Mouse (Mus musculus) urinary bladder, postnatal 36 days (tissue): ENCODE results near the gene Spcs2.
"Not testable (repeated sequence)": the region's sequence is repeated elsewhere in the genome, so short reads cannot be mapped to it uniquely, and the experiment has no call there.

Experiments
- DNase-seq, 2 experiments: peaks; one replicate each; pipeline ENCODE4 v3.0.0; 2022; ENCODE audit warnings: low spot score in 2 of 2, mixed read lengths in 1 of 2

Gene Spcs2

DNA sequence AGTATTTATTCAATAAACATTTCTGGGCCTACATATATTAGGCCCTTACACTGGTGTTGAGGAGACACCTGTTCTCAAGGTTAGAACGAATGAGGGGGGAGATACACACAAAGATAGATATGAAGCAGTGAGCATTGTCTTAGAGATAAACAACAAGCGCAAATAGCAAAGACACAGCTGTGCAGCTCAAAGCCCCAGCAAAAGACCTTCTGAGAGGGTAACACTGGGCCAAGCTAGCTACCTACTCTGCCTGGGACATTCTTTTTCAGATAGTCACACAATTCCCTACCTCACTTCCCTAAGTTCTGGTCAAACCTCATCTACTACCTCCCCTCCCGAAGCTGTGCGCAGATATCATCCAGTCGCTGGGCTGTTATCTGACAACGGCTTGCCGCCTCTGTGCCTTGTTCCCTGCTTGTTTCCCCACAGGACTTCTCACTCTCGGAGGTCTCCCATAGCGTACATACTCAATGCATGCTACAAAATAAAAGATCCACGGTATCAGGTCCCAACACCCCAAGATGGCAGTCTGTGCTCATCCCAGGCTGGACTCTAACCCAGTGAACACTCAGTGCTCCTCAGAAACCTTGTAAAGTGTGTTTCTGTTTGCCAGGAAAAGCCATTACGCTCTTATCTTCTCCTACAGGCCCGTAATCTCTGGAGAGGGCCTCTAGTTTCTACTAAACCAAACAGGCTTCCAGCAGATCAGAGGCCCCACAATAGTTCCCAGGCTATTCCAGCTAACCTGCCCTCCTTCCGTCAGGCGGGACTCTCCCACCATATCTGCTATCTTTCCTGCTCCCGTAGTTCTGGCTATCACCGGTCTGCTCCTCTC is 38.4 kb downstream of the Spcs2 start:
- DNase-seq: no peak

DNA sequence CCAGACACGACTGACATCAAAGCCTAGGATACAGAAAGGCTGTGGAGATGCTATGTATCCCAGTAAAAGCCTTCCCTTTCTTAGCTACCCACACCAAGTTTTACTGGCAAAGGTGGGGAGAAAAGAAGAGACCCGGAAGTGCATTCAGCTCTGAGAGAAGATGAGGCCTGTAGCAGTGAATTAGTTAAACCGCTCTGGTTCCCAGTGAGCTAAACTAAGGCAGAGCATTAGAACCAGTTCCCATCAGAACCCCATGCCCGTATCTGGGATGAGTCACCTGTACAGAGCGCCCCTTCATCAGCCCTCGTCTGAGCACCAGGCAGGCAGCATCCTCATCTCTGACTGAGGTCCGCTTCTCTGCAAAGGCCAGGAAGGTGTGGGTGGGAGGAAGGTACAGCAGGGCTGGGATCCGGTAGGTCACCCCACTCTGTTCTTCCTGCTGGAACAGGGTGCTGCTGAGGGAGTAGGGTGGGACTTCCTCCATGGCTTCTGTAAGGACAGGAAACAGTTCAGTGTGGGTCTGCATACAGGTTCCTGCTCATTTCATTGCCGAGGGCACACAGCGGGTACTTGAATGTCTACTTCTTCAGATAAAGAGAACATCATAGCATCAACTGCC is 40.1 kb downstream of the Spcs2 start:
- no peak for DNase-seq

DNA sequence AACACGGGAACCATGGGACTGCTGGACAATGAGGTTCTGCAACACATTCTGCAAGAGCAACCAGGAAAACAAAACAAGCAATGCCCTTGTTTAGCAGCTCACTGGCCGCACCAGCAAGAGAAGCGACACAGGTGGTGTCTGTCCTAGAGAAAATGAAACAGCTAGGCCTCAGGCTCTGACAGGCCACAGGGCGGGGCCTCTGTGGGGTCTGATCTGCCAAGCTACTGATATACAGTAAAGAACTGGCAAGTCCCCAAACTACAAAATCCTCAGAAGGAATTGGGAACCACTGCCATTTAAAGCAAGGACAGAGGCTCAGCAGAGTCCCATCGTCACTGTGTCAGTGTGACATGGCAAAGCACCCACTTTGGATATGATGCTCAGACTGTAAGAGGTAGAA is 40.8 kb downstream of the Spcs2 start:
- DNase-seq: no peak

DNA sequence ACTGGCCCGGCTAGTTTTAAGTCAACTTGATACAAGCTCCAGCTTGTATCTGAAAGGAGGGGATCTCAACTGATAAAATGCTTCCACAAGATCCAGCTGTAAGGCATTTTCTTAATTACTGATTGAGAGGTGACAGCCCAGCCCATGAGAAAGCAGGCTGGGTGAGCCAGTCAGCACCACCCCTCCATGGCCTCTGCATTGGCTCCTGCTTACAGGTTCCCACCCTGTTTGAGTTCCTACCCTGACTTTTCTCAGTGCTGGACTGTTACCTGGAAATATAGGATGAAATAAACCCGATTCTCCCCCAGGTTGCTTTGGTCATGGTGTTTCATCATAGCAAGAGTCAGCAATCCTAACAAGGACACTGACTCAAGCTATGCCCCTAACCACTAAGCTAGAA is 41.3 kb downstream of the Spcs2 start:
- no peak for DNase-seq

DNA sequence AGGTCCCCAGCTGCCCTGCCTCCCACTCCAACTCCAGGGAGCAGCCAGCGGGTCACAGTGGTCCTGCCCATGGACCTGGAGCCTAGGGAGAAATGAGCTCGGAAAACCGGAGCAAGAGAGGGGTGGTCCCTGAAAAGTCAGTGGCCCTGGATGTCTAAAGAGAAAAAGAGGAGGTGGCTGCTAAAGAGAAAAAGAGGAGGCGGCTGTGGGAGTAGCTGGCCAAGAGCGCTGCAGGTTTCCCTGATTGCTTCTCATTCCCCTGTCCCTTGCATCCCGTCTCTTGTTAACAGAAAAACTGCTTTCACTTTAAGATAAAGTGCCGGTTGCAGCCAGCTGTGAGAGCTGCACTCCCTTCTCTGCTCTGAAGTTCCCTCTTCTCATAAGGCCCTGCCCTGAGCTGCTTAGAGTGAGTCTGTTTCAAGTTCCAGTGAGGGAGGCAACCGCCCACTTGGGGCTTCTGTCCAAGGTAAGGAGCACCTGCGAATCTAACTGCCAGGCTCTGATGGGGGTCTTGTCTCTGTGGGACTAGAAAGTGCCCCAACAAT is 45.0 kb downstream of the Spcs2 start:
- DNase-seq: not testable (repeated sequence)

DNA sequence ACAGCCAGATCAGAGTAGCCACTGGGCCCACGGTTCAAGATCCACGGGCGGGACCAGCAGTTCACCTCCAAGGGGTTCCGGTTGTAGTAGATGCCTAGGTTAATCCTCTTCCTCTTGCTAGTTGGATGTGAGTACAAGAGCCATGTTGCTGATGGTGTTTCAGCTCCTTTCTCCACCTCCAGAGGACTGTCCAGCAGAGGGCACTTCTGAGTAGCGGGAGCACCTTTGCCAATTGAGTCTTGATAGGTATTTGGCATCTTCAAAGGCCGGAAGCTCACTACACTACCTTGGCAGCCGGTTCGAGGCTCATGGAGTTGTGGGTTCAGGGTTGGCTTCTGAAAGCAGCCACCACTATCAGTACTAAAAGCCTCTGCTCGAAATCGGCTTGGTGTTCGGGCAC is 49.9 kb downstream of the Spcs2 start:
- peak in 1 of 2 experiments; percentile 43 for DNase-seq

DNA sequence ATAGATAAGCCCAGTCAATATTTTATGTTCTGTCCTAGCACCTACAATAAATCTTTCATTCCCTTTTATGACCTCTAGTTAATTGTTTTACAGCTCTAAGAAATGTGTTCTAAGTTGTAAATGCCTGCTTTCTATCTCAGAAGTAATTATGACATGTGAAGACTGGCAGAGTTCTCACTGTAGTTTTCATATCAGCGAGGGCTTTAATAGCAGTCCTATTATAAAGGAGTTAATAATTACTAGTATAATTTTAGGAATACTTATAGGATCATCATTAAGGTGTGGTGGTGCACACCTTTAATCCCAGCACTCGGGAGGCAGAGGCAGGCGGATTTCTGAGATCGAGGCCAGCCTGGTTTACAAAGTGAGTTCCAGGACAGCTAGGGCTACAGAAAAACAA is 51.6 kb downstream of the Spcs2 start:
- DNase-seq: no peak

DNA sequence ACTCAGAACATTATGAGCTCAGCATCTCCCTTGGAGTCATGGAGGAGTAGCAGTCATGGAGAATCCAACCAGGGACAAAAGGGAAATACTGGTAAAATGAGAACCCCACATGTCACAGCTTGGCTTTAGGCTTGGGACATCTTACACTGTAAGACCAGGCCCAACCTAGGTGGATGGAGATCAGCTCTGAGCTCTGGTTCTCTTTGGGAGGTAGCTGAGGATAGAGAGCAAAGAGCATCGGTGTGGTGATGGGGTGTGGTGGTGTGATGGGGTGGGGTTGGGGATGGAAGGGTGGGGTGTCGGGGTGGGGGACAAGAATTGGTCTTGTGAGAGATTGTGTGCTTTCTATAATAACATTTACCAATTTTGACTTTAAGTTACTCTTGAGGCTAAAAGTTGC is 52.4 kb downstream of the Spcs2 start:
- DNase-seq: no peak

DNA sequence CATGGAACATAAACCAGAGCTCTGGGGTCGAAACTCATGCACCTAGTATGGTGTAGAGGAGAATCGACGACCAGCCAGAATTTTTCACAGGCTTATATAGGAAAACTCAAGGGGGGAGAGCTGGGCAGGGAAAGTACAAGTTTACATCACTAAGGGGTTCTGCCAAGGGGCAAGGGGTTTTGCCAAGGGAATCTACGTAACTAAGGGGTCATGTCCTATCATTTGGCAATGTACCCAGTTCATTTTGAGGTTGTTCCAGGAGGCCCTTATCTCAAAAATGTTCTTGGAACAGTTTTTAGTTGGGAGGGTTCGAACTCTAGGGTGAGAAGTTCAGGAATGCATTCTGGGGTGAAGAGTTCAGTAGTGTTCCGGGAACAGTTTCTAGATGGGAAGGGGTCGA is 56.2 kb downstream of the Spcs2 start:
- not testable (repeated sequence) for DNase-seq

DNA sequence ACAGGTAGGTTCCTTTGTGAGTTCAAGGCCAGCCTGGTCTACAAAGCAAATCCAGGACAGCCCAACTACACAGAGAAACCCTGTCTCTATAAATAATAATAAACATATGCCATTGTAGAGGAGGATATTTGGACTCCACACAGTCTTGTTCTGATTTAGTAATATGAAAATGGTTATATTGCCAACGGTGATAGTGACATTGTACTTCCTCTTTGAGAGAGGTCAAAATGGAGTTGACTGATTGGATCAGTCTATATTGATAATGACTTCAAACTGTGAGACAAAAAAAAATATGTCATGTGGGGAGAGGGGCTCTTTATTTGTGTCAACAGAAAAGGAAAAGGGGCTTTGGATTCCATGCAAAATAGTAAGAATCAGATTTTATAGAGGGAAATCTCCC is 57.9 kb downstream of the Spcs2 start:
- DNase-seq: no peak

DNA sequence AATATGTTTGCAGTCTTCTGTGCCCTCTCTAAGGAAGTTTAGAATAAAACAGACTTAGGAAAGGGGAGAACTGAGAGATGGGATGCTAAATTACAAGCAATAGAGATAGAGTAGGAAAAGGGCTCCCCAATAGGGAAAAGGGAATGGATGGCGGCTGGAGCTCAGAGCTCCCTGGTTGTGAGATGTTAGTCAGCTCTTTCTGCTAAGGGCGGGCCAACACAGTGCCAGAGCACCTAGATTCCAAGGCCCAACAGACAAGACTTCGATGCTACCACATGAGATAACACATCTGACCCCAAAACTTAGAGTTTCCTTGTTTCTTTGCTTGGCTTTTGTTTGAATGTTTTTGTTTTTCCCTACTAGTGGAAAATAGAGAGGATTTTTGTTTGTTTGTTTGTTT is 59.2 kb downstream of the Spcs2 start:
- not testable (repeated sequence) for DNase-seq

DNA sequence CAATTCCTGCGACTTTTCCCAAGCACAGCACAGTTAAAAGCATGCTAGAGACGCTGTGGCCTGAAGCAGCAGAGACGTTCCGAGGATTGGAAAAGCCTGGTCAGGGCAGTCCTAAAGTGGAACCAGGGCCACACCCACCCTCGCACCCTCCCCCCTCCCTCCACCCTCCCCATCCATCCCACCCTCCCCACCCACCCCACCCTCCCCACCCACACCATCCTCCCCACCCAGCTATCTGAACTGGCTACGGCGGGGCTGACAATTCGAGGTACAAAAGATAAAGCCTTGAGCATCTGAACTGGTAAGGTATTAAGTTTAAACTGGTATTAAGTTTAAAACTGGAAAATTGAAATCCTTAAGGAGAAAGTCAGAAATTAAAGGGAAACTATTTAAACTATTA is 59.7 kb downstream of the Spcs2 start:
- DNase-seq: no peak

DNA sequence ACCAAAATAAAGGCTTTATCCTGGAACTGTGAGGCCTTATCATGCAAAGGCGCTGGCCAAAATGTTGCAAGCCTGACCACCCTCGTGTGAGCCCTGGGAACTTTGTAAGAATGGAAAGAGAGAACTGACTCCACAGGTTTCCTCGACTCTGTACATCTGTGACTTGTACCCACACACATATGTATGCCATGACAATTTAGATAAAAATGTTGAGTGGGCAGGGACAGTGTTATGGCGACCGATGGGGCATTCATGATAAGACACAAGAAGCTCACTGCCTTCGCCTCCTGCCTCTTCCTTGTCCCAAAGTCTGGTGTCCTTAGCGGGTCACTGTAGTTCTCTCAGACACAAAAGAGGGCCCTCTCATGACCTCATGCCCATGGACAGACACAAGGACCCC is 64.1 kb downstream of the Spcs2 start:
- DNase-seq: no peak

DNA sequence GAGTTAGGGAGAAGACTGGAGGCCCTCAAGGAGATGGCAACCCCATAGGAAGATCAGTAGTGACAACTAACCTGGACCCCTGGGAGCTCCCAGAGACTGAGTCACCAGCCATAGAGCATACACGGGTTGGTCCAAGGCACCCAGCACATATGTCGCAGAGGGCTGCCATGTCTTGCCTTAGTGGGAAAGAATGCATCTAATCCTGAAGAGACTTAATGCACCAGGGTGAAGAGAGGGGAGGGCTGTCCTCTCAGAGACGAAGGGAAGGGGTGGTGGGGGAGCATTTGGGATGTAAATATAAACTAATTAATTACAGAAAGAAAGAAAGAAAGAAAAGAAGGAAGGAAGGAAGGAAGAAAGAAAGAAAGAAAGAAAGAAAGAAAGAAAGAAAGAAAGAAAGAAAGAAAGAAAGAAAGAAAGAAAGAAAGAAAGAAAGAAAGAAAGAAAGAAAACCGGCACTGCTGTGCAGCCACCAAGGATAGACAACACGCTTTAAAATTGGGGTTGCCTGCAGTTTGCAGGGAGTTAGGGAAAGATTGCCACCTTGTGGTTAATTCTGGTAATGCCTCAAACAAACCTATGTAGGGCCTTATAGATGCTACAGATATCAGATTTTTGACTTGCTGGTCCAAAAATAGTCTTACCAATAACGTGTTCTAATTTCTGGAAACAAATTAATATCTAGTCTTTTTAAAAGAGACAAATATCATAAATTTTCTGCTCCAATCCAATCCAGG is 65.2 kb downstream of the Spcs2 start:
- no peak for DNase-seq

DNA sequence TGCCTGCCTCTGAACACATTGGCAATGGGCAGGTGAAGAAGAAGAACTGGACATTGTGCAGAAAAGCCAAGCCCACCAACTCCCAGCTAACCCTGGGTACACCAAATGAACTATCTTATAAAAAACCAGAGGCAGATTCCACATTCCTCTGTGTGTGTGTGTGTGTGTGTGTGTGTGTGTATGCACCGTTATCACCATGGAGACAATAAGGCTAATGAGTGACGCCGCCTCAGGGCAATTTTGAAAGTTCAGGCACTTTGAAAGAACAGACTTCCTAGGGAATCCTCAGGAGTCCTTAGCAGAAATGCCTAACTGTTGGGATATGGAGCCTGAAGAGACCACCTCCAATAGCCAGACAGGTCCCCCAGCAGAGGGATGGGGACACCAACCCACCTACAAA is 66.0 kb downstream of the Spcs2 start:
- DNase-seq: no peak

DNA sequence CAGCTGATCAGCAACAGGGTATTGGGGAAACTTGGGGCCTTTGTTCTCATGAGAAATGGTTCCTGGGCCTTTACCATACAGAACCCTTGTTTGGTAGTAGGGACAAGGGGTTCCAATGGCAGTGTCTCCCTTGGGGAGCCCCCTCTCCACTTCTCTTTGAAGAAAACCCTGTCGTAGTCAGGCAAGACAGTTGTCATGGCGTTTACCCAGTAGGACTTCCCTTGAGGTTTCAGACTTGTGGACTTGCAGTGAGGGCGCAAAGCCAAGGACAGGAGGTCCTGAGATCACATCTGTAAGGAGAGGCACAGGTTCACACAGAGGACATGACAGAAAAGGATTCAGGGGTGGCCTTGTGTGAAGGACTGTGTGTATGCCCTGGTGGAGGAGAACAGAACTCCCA is 66.8 kb downstream of the Spcs2 start:
- DNase-seq: no peak

DNA sequence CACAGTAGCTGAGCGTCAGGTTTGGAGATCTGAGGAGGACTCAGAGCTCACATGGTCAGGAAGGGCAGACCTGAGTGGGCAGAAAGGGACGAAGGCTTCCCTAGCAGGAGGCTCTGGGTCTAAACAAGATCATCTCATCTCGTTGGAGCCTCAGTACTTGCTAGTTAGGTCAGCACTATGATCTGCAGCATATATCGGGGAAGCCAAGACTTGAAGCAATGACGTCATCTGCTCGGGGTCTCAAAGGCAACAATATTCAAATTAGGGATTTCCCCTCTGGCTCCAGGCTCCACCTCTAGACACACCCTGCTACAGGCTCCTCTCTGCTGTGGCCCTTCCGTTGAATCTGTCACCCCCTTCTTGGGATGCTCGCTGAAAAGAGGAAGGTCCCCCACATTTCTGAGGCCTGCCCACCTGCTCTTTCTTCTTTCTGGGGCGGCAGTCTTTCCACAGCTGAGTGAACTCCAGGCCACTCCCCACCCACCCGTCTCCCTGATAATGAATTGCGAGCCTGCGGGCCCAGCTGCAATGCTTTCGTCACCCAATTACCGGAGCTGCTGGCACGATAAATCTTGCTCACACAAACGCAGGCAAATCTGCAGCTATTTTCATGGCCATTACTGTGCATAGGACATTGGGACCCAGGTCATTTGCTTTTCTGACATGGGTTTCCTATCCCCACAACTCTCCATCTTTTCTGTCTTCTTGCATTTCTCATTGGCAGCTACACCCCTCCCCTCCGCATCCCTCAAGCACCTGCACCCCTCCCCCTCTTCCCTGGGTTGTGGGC is 67.9 kb downstream of the Spcs2 start:
- DNase-seq: no peak

DNA sequence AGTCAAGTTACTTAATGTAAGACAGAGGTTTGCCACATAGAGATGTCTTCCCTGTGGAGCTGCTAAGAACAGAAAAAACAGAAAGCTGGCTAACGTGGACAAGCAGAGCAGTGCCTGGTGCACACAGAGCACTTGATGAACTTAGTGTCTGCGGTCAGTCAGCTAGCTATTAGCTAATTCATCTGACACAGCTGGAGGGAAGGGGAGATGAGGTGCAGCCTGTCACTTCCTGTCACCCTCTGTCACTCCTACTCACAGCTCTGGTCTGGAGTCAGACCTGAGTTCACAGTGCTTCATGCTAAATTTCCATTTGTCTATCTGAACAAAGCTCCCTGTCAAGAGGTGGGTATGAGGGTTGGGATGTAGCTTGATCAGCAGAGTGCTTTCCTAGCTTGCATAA is 69.2 kb downstream of the Spcs2 start:
- DNase-seq: no peak

DNA sequence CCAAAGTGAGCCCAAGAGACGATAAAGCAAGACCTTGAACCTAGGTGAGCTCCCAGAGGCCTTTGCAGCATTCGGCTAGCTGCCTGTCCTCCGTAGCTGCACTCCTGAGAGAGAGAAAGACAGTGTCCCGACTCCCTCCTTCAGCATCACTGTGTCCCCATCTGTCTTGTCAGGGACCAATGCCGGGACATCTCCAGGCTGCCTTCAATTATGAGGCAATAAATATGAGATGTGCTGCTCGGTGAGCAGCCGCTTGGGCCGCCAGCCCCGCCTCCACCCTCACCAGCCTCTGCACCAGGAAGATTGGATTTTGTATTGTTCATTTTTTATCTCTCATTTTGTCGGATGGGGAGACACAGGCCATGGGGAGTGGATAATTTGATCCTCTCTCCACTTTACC is 72.4 kb downstream of the Spcs2 start:
- no peak for DNase-seq

DNA sequence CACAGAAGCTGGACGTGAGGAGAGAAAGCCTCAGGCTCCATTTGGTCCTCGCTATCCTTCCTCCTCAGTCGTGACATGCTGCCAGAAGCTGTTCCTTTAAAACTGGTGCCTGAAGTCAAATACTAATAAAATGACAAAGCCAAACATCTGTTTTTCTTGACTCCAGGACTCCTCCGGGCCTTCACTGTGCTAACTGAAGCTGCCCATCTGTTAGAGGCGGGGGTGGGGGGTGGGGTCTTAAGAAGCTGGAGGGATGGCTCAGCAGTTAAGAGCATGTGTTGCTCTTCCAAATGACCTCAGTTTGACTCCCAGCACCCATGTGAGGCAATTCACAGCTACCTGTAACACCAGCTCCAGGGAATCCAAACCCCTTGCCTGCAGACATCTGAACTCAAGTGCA is 74.7 kb downstream of the Spcs2 start:
- no peak for DNase-seq

DNA sequence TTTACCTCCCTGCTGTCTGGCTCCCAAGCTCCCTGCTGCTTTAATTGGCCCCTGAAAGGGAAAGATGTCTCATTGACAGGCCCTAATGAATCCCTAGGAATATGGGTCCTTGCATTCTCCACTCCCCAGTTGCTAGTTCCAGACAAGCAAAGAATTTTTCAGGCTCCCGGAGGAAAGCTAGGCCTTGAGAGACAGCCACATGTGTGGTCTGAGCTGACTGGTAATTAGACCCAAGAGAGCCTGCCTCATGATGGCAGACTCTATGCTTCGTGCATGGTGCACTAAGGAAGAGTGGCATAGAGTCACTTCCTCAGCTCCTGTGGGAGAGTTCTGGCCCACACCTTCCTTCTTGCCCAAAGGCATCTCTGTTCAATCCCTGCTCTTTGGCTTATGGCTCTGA is 75.3 kb downstream of the Spcs2 start:
- no peak for DNase-seq
